Mouse (Mus musculus) limb, embryonic 10.5 days (tissue): ENCODE data around the gene Gm37240. TPM values are rescaled to one million over a fixed set of nuclear protein-coding genes. Genes with fewer than 3 reads are reported as not detected.
"Not testable (repeated sequence)": the region's sequence is repeated elsewhere in the genome, so short reads cannot be mapped to it uniquely, and the experiment has no call there.

Experiments
- DNase-seq: peaks from one replicate; pipeline ENCODE4 v3.0.0-alpha.2; 2017; ENCODE audit warnings: low spot score
- H3K27ac ChIP-seq: fragments of 300-500 bp; sonication (generic); 2 replicates; pipeline ENCODE4 v1.5.1; 2016; ENCODE audit warnings: mild to moderate bottlenecking
- H3K27me3 ChIP-seq: fragments of 300-500 bp; sonication (generic); 2 replicates; pipeline ENCODE4 v1.6.1; 2016; ENCODE audit warnings: low read depth, mild to moderate bottlenecking; ENCODE audit not compliant: poor library complexity, severe bottlenecking
- H3K36me3 ChIP-seq: fragments of 300-500 bp; sonication (generic); 2 replicates; pipeline ENCODE4 v1.6.1; 2016; ENCODE audit warnings: mild to moderate bottlenecking, moderate library complexity
- H3K4me1 ChIP-seq: fragments of 300-500 bp; sonication (generic); 2 replicates; pipeline ENCODE4 v1.6.1; 2016
- H3K4me3 ChIP-seq: fragments of 300-500 bp; sonication (generic); 2 replicates; pipeline ENCODE4 v1.5.1; 2016; ENCODE audit warnings: mild to moderate bottlenecking, moderate library complexity
- H3K9me3 ChIP-seq: fragments of 300-500 bp; sonication (generic); replicated peaks from 2 replicates; pipeline ENCODE4 v1.6.1; 2016; ENCODE audit warnings: mild to moderate bottlenecking
- WGBS: fragments of 180-500 bp; shearing (Covaris S2); methylation state at CpG from one replicate; pipeline ENCODE4 v1.1.7; 2016; 5-methylcytosine and 5-hydroxymethylcytosine counted together
- polyA plus RNA-seq: library from polyadenylated mRNA; unstranded; fragments of >200 nt; fragmentation: Nextera tagmentation; extraction: Ambion mirVana; gene quantifications from 2 replicates; pipeline ENCODE4 v1.2.1, GENCODE M21; 2016

Gm37240 gene
- polyA plus RNA-seq, 1 experiment from 2014 or later = 3.1 TPM

DNA sequence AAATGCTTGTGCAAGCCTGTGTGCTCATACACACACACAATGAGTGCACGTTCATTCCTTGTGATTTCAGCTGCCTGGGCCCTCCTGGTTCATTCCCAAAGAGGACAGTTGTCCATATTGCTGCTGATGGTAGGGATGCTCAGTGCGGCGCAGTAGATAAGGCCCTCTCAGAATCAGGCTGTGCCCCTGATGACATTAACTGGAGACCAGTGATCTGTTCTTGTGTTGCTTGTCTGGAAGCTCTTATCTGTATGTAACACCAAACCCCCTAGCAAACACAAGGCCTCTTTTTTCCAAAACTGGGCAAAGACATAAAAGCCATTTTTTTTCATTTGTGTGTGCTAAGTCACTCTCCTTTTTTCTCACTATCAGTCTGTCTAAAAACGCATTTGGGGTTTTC lies 302.4 kb downstream of the Gm37240 start:
- WGBS = 90% methylated on average over 4 of the region's 4 CpGs
- Histone ChIP-seq H3K4me1 (no peaks in the 10 kb centered on the region), H3K4me3 (no peak overlapping the region), H3K36me3 (no peaks in the 10 kb centered on the region), H3K27me3 (no peaks in the 10 kb centered on the region), H3K27ac (no peak overlapping the region), H3K9me3 (no peaks in the 10 kb centered on the region)
- DNase-seq = no peak

DNA sequence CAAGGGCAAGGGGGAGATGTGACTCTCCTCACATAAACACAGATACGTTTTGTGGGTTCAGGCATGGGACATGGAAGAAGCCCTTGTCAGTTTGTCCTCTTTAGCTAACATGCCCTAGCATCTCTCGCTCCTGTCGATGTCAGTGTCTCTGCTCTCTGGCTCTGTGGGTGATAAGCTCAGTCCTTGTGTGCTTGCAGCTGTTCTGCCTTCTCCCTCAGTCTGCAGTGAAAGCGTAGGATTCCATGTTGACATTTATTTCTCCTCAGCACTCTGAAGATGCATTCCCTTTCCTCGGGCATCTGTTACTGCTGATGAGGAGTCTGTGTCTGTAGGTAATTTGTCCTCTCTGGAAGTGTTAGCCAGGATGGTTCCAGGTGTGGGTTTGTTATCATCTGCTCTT lies 304.1 kb downstream of the Gm37240 start:
- Histone ChIP-seq H3K4me3 (no peak overlapping the region), H3K4me1 (no peaks in the 10 kb centered on the region), H3K27ac (no peak overlapping the region), H3K36me3 (no peaks in the 10 kb centered on the region), H3K9me3 (no peaks in the 10 kb centered on the region), H3K27me3 (no peaks in the 10 kb centered on the region)
- DNase-seq = no peak
- WGBS = 85% methylated on average over 5 of the region's 5 CpGs

DNA sequence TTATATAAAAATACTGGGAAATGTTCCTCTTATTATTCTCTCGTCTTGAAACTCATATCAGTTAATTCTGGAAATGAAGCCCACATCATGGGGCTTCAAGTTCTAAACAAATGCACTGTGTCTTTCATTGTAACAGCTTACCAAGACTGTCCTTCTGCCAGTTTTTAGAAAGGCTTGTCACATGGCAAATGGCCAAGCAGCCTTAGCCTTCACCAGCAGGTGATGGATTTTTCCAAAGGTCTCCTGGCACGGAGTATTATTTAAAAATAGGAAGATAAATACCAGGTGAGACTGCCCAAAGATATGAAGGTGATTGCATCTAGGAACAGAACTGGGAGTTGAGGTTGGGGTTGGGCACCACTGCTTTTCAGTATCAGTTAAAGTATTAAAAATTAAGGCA lies 304.6 kb downstream of the Gm37240 start:
- no peaks in the 10 kb centered on the region for H3K36me3 ChIP-seq
- no peak overlapping the region for H3K4me3 ChIP-seq
- H3K9me3 ChIP-seq = no peaks in the 10 kb centered on the region
- H3K27ac ChIP-seq = no peak overlapping the region
- WGBS = 90% methylated on average over 2 of the region's 2 CpGs
- no peaks in the 10 kb centered on the region for H3K27me3 ChIP-seq
- no peak for DNase-seq
- H3K4me1 ChIP-seq = no peaks in the 10 kb centered on the region

DNA sequence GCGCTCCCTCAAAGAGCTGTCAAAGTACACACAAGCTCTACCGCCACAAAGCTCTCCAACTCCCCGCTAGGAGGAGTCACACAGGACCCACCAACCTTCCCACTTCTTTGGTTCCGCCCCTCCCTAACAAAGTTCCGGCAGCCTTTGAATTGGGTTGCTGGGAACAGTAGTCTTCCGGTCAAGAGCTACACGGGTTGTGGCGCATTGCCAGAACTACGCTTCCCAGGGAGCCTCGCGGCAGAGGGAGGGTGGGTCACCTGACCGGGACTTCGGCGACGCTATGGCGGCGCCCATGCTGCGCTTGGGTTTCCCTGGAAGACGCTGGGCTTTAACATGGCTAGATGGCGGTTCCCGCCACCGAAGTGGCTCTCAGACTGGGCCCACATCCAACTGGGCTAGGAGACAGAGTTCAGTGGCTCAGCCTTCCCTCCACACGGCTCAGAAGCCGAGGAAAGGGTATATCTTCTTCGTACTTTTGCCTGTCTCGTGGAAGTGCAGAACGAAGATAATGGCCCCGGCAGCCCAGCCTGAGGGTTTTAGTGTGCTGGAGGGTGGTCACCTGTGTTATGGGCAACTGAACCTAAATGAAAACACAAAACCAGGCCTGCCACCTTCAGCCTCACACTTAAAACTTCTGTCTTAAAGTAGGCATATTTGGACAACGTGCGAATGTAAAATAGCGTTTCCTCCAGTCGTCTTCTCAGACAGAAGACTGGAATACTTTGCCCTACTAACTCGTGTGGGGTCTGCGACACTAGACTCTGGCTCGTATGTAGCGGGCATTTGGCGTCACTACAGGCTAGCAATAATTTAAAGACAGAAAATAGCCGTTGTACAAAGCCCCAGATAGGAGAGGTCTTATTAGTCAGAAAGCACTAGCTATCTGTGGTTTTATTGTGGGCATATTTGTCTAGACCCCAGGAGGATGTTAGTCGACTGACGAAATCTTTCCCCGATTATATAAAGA lies 313.2 kb downstream of the Gm37240 start, which contains the start of gene Gatb:
TSS of gene Gatb (plus strand) at position 256 of the 967 bp plus-strand sequence.
- H3K27me3 ChIP-seq = no peaks in the 10 kb centered on the region
- peak; percentile 93 for DNase-seq
- peak within 1 kb of the TSS; percentile 84 for H3K4me3 ChIP-seq
- no peaks in the 10 kb centered on the region for H3K9me3 ChIP-seq
- H3K36me3 ChIP-seq = no peaks in the 10 kb centered on the region
- 0 out of 2 replicates have a peak, but pooled peaks cover 9% of the 10 kb centered on the region for H3K4me1 ChIP-seq
- H3K27ac ChIP-seq = peak within 1 kb of the TSS; percentile 93
- 4% methylated on average over 41 of the region's 41 CpGs for WGBS

DNA sequence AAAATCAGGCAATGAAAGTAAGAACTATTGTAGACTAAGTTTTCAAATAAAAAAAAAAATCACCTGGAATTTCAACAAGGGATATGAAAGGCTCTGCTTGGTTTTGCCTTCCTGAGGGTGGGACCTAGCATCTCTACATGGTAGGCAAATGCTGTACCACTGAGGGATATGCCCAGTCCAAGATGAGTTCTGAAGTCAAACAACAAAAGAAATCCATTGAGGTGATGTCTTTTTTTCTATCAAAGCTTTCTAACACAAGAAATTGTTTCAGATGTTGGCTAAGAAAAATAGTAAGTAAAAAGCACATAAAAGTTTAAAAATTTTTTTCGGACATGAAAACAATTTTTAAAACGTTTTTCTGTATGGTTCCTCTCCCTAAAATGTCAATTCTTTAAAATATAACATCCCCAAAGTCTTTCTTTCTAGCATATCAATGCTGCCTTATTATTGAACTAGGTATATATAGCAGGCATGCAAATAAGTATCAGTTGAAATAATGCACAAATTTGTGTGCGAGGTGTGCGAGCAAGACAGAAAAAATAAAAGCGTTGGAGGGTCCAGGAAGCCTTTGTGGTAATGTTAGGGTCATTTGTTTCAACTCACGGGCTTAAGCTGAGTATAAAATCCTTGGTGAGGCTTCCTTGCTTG lies 314.0 kb downstream of the Gm37240 start:
- DNase-seq = no peak
- Histone ChIP-seq H3K9me3 (no peaks in the 10 kb centered on the region), H3K36me3 (no peaks in the 10 kb centered on the region), H3K4me3 (peak overlapping the region; percentile 84), H3K4me1 (0 out of 2 replicates have a peak, but pooled peaks cover 9% of the 10 kb centered on the region), H3K27ac (peak overlapping the region; percentile 93; the same call in 1 of the 2 replicates), H3K27me3 (no peaks in the 10 kb centered on the region)
- 24% methylated on average over 6 of the region's 6 CpGs for WGBS

DNA sequence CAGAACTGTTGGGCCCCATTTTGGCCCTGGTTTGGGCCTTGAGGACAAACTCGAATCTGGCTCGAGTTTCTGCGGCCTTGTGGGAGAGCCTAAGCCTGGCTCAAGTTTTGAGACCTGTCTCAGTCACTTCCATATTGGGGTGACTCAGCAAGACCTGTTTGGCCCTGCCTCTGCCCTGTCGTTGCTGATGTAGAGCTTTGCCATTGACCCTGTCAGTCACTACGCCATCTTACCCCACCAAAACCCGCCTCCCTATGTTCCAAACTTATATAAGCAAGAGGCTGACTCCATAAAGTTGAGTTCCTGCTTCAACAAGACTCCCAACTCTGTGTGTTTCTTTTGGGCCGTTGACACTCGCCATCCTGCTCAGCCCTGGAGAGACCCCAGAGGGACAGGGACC lies 314.8 kb downstream of the Gm37240 start:
- DNase-seq, H3K4me3 ChIP-seq, H3K4me1 ChIP-seq, H3K36me3 ChIP-seq, H3K27me3 ChIP-seq, H3K9me3 ChIP-seq, H3K27ac ChIP-seq: not testable (repeated sequence)
- WGBS = 90% methylated on average over 8 of the region's 8 CpGs

DNA sequence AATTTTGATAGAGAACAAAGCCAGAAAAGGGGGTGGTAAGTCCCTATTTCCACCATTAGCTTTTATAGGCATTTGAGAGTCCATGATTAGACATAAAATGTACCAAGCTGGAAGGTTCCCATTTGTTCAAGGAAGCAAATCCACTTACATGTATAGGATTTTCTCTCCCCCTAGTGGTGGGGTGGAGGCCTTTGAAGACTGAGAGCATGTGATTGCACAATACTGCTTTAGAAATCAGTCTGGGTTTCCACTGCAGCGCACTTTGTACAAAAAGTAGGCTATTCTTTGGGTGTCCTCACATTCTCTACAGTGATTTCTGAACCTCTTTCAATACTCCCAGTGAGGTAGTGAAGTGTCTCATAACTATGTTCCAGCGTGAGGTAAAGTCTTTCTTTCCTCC lies 316.0 kb downstream of the Gm37240 start:
- DNase-seq = peak; percentile 47
- H3K27ac ChIP-seq = no peak overlapping the region
- H3K27me3 ChIP-seq = no peaks in the 10 kb centered on the region
- H3K4me3 ChIP-seq = no peak overlapping the region
- no peaks in the 10 kb centered on the region for H3K36me3 ChIP-seq
- 70% methylated on average over 2 of the region's 2 CpGs for WGBS
- no peaks in the 10 kb centered on the region for H3K9me3 ChIP-seq
- 0 out of 2 replicates have a peak, but pooled peaks cover 9% of the 10 kb centered on the region for H3K4me1 ChIP-seq

DNA sequence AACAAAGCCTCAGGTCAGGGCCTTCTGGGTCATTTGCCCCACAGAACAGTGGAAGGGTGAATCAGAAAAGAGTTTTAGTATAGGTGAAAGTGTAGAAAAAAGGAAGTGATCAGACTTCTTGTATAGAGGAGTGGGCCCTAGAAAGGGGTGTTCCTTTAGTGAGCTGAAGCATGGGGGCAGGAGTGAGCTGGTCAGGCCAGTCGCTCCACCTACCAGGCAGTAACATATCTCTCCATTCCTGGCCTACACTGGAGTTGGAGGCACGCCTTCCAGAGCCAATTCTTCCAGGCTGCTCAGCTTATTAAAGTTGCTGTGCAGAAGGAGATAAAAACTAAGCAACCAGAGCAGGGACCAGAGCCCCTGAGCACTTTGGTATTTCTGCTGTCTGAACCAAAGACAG lies 322.7 kb downstream of the Gm37240 start:
- Histone ChIP-seq H3K9me3 (no peaks in the 10 kb centered on the region), H3K36me3 (no peaks in the 10 kb centered on the region), H3K4me1 (no peaks in the 10 kb centered on the region), H3K27me3 (no peaks in the 10 kb centered on the region), H3K4me3 (no peak overlapping the region), H3K27ac (no peak overlapping the region)
- 73% methylated on average over 2 of the region's 2 CpGs for WGBS
- DNase-seq = no peak

DNA sequence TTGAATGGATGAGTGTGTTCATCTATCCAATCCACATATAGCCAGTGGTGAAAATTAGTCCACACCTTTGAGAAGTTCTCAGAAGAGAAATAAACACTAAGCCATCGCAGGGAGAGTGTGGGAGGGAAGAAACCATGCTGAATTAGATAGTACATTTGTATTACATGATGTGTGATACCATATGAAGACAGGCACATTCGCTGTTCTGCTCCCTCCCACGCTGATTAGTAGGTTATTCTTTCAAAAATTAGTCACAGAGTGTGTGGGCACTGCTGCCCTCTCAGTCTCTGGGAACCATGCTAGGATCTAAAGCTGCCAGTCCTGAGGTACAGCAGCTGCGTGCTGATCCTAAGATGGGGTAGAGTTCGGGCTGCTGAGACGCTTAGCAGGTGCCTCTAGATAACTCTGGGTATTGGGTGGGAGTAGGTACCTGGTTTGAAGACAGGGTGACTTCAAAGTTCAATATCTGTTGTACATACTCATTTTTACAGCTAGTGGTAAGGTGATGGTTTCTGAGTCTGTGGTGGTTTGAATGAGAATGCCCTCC lies 333.5 kb downstream of the Gm37240 start:
- no peaks in the 10 kb centered on the region for H3K27me3 ChIP-seq
- H3K4me3 ChIP-seq = no peak overlapping the region
- no peaks in the 10 kb centered on the region for H3K9me3 ChIP-seq
- no peaks in the 10 kb centered on the region for H3K36me3 ChIP-seq
- WGBS = 92% methylated on average over 6 of the region's 6 CpGs
- no peak for DNase-seq
- no peak overlapping the region for H3K27ac ChIP-seq
- peaks cover 14% of the 10 kb centered on the region for H3K4me1 ChIP-seq

DNA sequence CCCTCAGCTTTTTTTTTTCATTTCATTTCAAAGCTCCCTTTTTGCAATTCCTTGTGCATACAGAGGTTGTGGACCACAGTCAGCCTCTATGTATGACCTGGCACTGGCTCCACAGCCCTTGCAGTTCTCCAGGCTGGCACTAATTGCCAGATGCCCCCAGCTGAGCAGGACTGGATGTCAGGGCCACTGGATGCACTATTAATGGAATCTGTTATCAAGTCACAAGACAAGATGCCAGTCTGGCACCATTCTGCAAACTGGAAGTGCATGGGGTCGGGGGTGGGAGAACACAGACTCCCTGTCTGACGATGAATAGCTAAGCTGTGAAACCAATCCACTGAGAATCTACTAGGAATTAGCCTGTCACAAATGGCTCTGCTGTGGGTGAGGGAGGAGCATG lies 336.0 kb downstream of the Gm37240 start:
- no peaks in the 10 kb centered on the region for H3K36me3 ChIP-seq
- DNase-seq = no peak
- no peak overlapping the region for H3K4me3 ChIP-seq
- H3K4me1 ChIP-seq = peaks cover 14% of the 10 kb centered on the region
- 79% methylated on average over 2 of the region's 2 CpGs for WGBS
- no peaks in the 10 kb centered on the region for H3K27me3 ChIP-seq
- H3K9me3 ChIP-seq = no peaks in the 10 kb centered on the region
- H3K27ac ChIP-seq = no peak overlapping the region

DNA sequence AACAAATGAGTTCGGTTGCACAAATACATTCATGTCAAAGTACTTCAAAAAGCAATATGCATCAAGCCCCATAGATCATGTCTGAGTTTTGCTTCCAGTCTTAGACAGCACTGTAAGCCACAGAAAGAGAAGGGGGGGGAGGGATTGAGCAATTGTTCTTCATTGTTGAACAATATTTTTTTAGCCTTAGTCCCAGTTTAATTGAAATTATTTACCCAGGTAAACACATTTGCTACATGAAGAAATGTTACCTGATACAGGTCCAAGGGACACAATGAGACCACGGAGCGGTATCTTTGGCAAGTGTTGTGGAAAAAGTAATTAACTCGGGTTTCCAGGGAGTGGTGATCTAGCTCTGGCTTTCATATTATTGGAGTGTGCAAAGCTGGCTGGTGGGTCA lies 337.0 kb downstream of the Gm37240 start:
- H3K27ac ChIP-seq = no peak overlapping the region
- no peaks in the 10 kb centered on the region for H3K27me3 ChIP-seq
- H3K36me3 ChIP-seq = no peaks in the 10 kb centered on the region
- no peak for DNase-seq
- peaks cover 14% of the 10 kb centered on the region for H3K4me1 ChIP-seq
- H3K4me3 ChIP-seq = no peak overlapping the region
- H3K9me3 ChIP-seq = no peaks in the 10 kb centered on the region
- 86% methylated on average over 4 of the region's 4 CpGs for WGBS

DNA sequence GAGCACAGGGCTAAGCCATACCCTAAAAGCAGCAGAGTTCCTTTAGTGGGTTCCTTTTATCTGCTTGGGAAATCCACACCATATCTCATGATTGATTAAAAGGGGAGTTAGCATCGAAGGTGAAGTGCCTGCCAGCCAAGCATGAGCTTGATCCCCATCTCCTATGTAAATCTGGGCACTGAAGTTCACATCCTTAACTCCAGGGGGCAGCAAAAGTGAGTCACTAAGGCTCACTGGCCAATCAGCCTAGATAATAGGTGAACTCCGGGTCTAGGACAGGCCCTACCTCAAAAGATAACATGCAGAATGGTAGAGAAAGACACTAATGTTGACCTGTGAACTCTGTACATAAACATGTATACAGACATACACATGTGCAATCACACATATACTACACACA lies 343.7 kb downstream of the Gm37240 start:
- 58% methylated on average over 2 of the region's 2 CpGs for WGBS
- H3K9me3 ChIP-seq = no peaks in the 10 kb centered on the region
- H3K36me3 ChIP-seq = no peaks in the 10 kb centered on the region
- no peak overlapping the region for H3K4me3 ChIP-seq
- H3K27ac ChIP-seq = no peak overlapping the region
- no peak for DNase-seq
- no peaks in the 10 kb centered on the region for H3K4me1 ChIP-seq
- H3K27me3 ChIP-seq = no peaks in the 10 kb centered on the region

DNA sequence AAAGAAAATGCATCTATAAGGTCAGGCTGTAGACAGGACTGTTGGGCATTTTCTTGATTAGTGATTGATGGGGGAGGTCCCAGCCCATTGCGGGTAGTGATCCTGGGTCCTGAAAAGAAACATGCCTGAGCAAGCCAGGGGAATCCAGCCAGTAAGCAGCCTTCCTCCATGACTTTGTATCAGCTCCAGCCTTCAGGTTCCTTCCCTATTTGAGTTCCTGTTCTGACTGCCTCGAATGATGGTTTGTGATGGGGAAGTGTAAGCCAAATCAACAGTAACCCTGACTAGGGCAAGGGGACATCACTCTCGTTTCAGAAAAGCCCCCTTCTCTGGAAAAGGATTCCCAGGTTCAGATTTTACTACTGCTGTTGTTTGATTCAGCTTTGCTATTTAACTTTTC lies 344.6 kb downstream of the Gm37240 start:
- Histone ChIP-seq H3K27ac (no peak overlapping the region), H3K4me1 (no peaks in the 10 kb centered on the region), H3K9me3 (no peaks in the 10 kb centered on the region), H3K27me3 (no peaks in the 10 kb centered on the region), H3K4me3 (no peak overlapping the region), H3K36me3 (no peaks in the 10 kb centered on the region)
- WGBS = 67% methylated on average over 3 of the region's 3 CpGs
- no peak for DNase-seq
